Mouse (Mus musculus) hindbrain, postnatal 0 days (tissue): ENCODE results near the gene Slc6a16. TPM values are rescaled to one million over a fixed set of nuclear protein-coding genes. Genes with fewer than 3 reads are reported as not detected.

Experiments used
- ATAC-seq: fragments of 200-750 bp; cut with Nextera tagmentation; 2 replicates; pipeline ENCODE4 v1.8.0; 2017; ENCODE audit warnings: mild to moderate bottlenecking, moderate TSS enrichment, moderate library complexity
- DNase-seq: peaks from one replicate; pipeline ENCODE4 v3.0.0-alpha.2; 2015; ENCODE audit warnings: low spot score
- H3K27ac ChIP-seq: fragments of 300-500 bp; sonication (generic); 2 replicates; pipeline ENCODE4 v1.5.1; 2014; ENCODE audit warnings: mild to moderate bottlenecking
- H3K27me3 ChIP-seq: fragments of 300-500 bp; sonication (generic); 2 replicates; pipeline ENCODE4 v1.6.1; 2014; ENCODE audit warnings: low read length, mixed read lengths; ENCODE audit not compliant: insufficient read depth
- H3K36me3 ChIP-seq: fragments of 300-500 bp; sonication (generic); 2 replicates; pipeline ENCODE4 v1.6.1; 2014; ENCODE audit warnings: low read length, mixed read lengths; ENCODE audit not compliant: insufficient read depth
- H3K4me1 ChIP-seq: fragments of 300-500 bp; sonication (generic); 2 replicates; pipeline ENCODE4 v1.6.1; 2014; ENCODE audit warnings: antibody characterized with exemption, low read length, mixed read lengths; ENCODE audit not compliant: insufficient read depth
- H3K4me2 ChIP-seq: fragments of 300-500 bp; sonication (generic); 2 replicates; pipeline ENCODE4 v1.6.1; 2014; ENCODE audit warnings: low read depth, mild to moderate bottlenecking, low read length, moderate library complexity, mixed read lengths
- H3K4me3 ChIP-seq: fragments of 300-500 bp; sonication (generic); 2 replicates; pipeline ENCODE4 v1.5.1; 2014; ENCODE audit warnings: low read length
- H3K9ac ChIP-seq: fragments of 300-500 bp; sonication (generic); replicated peaks from 2 replicates; pipeline ENCODE4 v1.6.1; 2014; ENCODE audit warnings: mild to moderate bottlenecking, low read length, moderate library complexity, mixed read lengths
- H3K9me3 ChIP-seq: fragments of 300-500 bp; sonication (generic); 2 replicates; pipeline ENCODE4 v1.6.1; 2016; ENCODE audit warnings: low read length, mixed read lengths
- CTCF ChIP-seq: IDR thresholded peaks from 2 replicates; pipeline ENCODE4 v1.5.1; 2016; ENCODE audit warnings: antibody characterized with exemption, control low read depth, low read depth
- WGBS: fragments of 180-500 bp; shearing (Covaris S2); extraction: QIAGEN DNeasy Blood & Tissue Kit; methylation state at CpG from one replicate; pipeline ENCODE4 v1.1.7; 2014; 5-methylcytosine and 5-hydroxymethylcytosine counted together
- polyA plus RNA-seq: library from polyadenylated mRNA; unstranded; fragments of >200 nt; fragmentation: Nextera tagmentation; extraction: Ambion mirVana; gene quantifications from 2 replicates; pipeline ENCODE4 v1.2.1, GENCODE M21; 2015
- total RNA-seq: library from RNA; depleted of rRNA; stranded (reverse); fragments of >200 nt; gene quantifications from 2 replicates; pipeline ENCODE4 v1.2.3, GENCODE M21; 2014; rRNA removed

Gene Slc6a16
- total RNA-seq, result 1.3 and 1.8 TPM in 2 replicates
- 2.0 and 2.1 TPM in 2 replicates for polyA plus RNA-seq

DNA sequence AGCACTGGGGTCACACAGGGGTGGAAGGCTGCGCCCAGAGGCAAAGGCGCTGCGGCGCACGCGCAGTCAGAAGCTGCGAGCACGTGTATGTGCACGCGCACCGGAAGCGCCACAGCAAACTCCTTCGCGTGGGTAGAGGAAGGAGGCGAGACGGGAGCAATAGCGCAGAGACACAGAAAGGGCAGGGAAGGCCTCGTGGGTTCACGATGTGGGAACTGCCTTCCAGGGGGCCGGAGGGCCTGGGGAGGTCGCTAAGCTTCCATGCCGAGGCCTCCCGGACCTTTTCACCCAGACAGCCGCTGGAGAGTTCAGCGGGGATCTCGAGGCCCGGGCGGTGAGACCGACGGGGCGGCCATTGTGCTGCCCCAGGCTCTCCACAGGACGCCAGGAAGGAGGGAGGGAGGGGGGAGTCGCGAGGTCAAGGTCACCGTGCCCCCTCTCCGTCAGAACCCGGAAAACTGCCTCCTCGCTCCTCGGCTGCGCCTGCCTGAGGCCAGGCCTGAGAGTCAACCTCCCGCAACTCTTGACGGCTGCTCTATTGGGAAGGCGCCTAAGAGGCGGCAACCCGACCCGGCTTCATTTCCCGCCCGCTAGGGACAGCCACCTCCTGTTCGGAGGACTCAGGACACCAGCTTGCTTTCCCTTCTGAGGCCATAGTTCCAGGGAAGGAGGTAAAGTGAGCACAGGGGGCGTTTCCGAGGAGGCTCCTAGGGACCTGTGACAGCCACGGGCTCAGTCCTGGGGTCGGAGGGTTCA is at the start of gene Slc6a16:
Gene Slc6a16, plus strand, starts transcription at position 453 of the 756 bp plus-strand sequence.
- Histone ChIP-seq H3K4me2 (peak within 1 kb of the TSS; percentile 54), H3K27ac (no peak within 1 kb of the TSS), H3K4me1 (no peaks in the 10 kb centered on the region), H3K4me3 (peak within 1 kb of the TSS; percentile 36), H3K27me3 (no peaks in the 10 kb centered on the region), H3K36me3 (no peaks in the 10 kb centered on the region), H3K9me3 (no peaks in the 10 kb centered on the region), H3K9ac (peak within 1 kb of the TSS; percentile 56)
- ATAC-seq (peak; percentile 69; the same call in 1 of the 2 replicates), DNase-seq (peak; percentile 84)
- WGBS, result 9% methylated on average over 50 of the region's 53 CpGs
- no peak for TF ChIP-seq CTCF

GRCm38 (mm10) chr7:45191161-45191560 is 49.7 kb upstream of the Slc6a16 start:
- ATAC-seq (no peak), DNase-seq (no peak)
- Histone ChIP-seq H3K36me3 (no peaks in the 10 kb centered on the region), H3K27me3 (no peaks in the 10 kb centered on the region), H3K27ac (no peak overlapping the region), H3K4me1 (no peaks in the 10 kb centered on the region), H3K4me3 (no peak overlapping the region), H3K9ac (no peak overlapping the region), H3K4me2 (no peak overlapping the region), H3K9me3 (no peaks in the 10 kb centered on the region)
- WGBS, result 62% methylated on average over 2 of the region's 2 CpGs
- no peak for TF ChIP-seq CTCF

GRCm38 (mm10) chr7:45191803-45192363 is 49.0 kb upstream of the Slc6a16 start:
- H3K36me3 ChIP-seq, result no peaks in the 10 kb centered on the region
- no peak overlapping the region for H3K4me3 ChIP-seq
- no peaks in the 10 kb centered on the region for H3K9me3 ChIP-seq
- no peaks in the 10 kb centered on the region for H3K4me1 ChIP-seq
- no peak for TF ChIP-seq CTCF
- H3K27ac ChIP-seq, result peak overlapping the region; percentile 26
- DNase-seq (peak; percentile 67), ATAC-seq (peak; percentile 62)
- no peaks in the 10 kb centered on the region for H3K27me3 ChIP-seq
- no peak overlapping the region for H3K4me2 ChIP-seq
- H3K9ac ChIP-seq, result no peak overlapping the region
- 23% methylated on average over 8 of the region's 8 CpGs for WGBS

- Histone ChIP-seq H3K4me2 (no peak overlapping the region), H3K27me3 (no peaks in the 10 kb centered on the region), H3K36me3 (no peaks in the 10 kb centered on the region), H3K27ac (no peak overlapping the region), H3K4me3 (no peak overlapping the region), H3K9ac (no peak overlapping the region), H3K4me1 (no peaks in the 10 kb centered on the region), H3K9me3 (no peaks in the 10 kb centered on the region)
- TF ChIP-seq CTCF, result no peak
- WGBS, result 78% methylated on average over 7 of the region's 7 CpGs
- ATAC-seq (no peak), DNase-seq (no peak)
Observed at GRCm38 (mm10) chr7:45192585-45193310, 48.1 kb upstream of the Slc6a16 start.

GRCm38 (mm10) chr7:45193406-45193805 is 47.5 kb upstream of the Slc6a16 start:
- Histone ChIP-seq H3K9me3 (no peaks in the 10 kb centered on the region), H3K4me1 (no peaks in the 10 kb centered on the region), H3K27me3 (no peaks in the 10 kb centered on the region), H3K27ac (no peak overlapping the region), H3K36me3 (no peaks in the 10 kb centered on the region), H3K9ac (no peak overlapping the region), H3K4me3 (no peak overlapping the region), H3K4me2 (no peak overlapping the region)
- WGBS, result 50% methylated on average over 5 of the region's 5 CpGs
- peak; percentile 31; the same call in 1 of the 2 replicates for TF ChIP-seq CTCF
- no peak for ATAC-seq
- DNase-seq, result no peak

- H3K9ac ChIP-seq, result no peak overlapping the region
- 63% methylated on average over 17 of the region's 17 CpGs for WGBS
- no peaks in the 10 kb centered on the region for H3K4me1 ChIP-seq
- H3K27me3 ChIP-seq, result no peaks in the 10 kb centered on the region
- TF ChIP-seq CTCF, result no peak
- DNase-seq (no peak), ATAC-seq (no peak)
- no peak overlapping the region for H3K4me3 ChIP-seq
- H3K9me3 ChIP-seq, result no peaks in the 10 kb centered on the region
- no peaks in the 10 kb centered on the region for H3K36me3 ChIP-seq
- no peak overlapping the region for H3K27ac ChIP-seq
- H3K4me2 ChIP-seq, result no peak overlapping the region
Observed at GRCm38 (mm10) chr7:45193871-45194785, 46.8 kb upstream of the Slc6a16 start.
